Mouse (Mus musculus): ENCODE measurements at regions not wholly inside any gene's neighbourhood (a gene's known extent, or its start where the extent isn't known, plus 50 kb on each side); places are given as distances from the start of the nearest gene placed in this dataset.
"Not testable (repeated sequence)": the region's sequence is repeated elsewhere in the genome, so short reads cannot be mapped to it uniquely, and the experiment has no call there.

DNA sequence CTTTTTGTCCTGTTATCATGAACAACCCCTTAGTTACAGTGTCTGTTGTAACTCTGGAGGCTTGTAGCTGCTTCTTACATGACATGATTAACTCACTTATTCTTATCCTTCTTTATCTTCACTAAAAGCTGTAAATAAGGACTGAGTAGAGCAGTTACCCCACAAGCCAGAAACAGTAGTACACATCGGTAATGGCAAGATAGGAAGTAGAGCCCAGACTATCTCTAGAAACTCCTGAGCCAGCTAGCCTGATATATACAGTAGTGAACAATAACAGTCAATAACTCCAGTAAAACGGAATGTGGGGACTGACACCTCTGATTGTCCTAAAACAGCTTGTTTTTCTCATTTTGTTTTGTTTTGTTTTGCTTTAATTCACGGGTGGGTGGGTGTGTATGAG, 80.9 kb upstream of the Adss start:
- DNase-seq (ENCODE audit: inconsistent age in 2 of 2, low spot score in 1 of 2) = not testable (repeated sequence)

DNA sequence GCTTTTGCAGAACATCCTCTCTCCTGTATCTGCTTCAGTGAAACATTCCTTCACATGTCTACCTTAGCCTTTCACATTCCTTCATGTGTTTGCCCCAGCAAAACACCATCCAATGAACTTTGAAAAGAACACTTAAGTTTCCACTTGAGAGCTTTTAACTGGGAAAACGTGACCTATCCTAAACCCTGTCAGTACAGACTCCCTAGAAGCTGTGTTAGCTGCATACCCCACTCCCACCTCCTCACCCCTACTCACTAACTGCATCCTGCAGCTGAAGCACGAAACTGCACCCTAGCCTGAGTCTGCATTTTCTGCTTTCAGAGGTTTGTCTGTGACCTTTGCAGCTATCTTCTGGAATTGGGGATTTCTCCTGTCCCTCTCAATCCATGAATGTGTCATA, 81.7 kb upstream of the Catspere2 start:
- no peak for DNase-seq (ENCODE audit: inconsistent age in 2 of 2, low spot score in 1 of 2)

DNA sequence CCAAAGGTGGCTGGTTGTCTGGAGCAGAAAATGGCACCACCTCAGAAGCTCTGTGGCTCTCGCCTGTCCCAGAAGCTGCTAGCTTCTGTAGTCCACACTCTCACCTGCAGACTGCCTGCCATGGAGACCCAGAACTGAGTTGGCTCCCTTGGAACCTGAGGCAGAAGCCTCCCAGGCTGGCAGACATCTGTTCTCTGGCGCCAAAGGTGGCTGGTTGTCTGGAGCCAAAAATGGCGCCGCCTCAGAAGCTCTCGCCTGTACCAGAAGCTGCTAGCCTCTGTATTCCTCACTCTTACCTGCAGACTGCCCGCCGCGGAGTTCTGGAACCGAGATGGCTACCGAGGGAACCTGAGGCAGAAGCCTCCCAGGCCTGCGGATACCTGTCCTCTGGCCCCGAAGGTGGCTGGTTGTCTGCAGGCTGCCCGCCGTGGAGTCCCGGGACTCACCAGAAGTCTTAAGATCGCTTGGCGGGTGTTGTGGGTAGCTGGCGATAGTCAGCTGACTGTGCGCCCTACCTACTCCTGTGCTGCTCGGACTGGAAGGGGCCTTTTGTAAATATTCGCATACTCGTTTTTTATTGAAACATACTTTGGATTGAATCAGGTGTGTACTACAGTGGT, 54.7 kb upstream of the Catspere2 start:
- peak in 1 of 2 experiments; percentile 10 for DNase-seq (ENCODE audit: inconsistent age in 2 of 2, low spot score in 1 of 2)
